Mouse (Mus musculus) gastrocnemius, postnatal 4 days (tissue): ENCODE measurements around the gene Coasy. TPM values are rescaled to one million over a fixed set of nuclear protein-coding genes. Genes with fewer than 3 reads are reported as not detected.
"Not testable (repeated sequence)": the region's sequence is repeated elsewhere in the genome, so short reads cannot be mapped to it uniquely, and the experiment has no call there.

Source experiments
- DNase-seq, 2 experiments: peaks; one replicate each; pipeline ENCODE4 v3.0.0; 2021 to 2022; ENCODE audit warnings: low spot score in 2 of 2, mixed read lengths in 2 of 2
- total RNA-seq, 2 experiments: library from RNA; stranded (reverse); gene quantifications; 2 replicates each; pipeline ENCODE4 v1.2.3; 2021

Gene Coasy
- total RNA-seq, 2 experiments from 2014 or later, result 15.1 to 17.8 TPM

- DNase-seq, result peak; percentile 79 to 93
Measured at GRCm38 (mm10) chr11:101086756-101087681, 4.7 kb downstream of the Coasy start, which contains the start of gene Mlx. Mlx (plus strand) TSS chr11:101087277.

DNA sequence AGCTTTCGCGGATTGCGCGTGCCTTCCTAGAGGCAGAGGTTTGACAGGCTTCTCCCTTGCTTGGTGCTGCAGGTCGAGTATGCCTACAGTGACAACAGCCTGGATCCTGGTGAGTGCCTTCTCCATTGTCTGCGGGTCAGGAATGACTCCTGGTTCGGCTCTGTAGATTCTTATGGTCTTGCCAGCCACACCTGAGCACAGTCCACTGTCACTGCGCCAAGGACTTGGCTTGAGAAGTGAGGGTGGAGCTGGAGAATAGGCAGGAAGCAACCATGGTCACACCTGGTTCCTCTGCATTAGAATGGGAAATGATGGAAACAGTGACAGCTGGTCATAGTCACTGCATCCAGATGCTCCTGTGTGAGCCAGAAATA lies 5.3 kb downstream of the Coasy start:
- DNase-seq, result no peak

DNA sequence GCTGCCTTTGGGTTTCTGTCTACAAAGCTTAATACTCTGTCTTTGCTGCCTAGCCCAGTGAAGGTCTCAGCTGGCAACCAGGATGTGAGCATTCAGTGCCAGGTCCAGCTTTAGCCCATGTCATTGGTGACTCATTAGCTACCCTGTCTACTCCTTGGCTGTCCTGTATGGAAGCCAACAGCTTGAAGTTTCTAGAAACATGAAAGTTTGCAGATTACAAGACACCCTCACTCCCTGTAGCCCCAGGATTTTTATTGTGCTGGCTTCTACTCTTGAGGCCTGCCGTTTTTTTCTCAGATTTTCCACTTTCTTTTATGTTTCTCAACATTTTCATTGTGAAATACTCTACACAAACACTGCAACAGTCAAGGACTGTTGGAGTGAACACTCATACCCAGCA lies 7.6 kb downstream of the Coasy start:
- DNase-seq, result no peak

DNA sequence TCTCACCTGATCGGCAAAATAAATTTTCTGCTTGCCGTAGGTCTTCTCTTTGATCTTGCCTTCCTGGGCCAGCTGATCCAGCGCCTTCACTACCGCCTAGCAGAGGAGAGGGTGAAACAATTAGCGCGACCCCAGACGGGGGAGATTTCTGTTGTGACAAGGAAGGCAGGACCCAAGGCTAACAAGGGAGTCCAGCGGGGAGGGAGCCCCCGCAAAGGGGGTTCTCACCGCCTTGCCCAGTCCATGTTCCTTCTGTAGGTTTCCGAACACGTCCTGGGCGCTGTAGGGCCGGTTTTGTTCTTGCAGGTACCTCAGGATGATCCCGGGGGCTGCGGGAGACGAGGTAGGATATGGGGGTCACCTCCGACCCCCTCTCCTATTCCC lies 12.6 kb downstream of the Coasy start:
- DNase-seq, result peak in 1 of 2 experiments; percentile 20

DNA sequence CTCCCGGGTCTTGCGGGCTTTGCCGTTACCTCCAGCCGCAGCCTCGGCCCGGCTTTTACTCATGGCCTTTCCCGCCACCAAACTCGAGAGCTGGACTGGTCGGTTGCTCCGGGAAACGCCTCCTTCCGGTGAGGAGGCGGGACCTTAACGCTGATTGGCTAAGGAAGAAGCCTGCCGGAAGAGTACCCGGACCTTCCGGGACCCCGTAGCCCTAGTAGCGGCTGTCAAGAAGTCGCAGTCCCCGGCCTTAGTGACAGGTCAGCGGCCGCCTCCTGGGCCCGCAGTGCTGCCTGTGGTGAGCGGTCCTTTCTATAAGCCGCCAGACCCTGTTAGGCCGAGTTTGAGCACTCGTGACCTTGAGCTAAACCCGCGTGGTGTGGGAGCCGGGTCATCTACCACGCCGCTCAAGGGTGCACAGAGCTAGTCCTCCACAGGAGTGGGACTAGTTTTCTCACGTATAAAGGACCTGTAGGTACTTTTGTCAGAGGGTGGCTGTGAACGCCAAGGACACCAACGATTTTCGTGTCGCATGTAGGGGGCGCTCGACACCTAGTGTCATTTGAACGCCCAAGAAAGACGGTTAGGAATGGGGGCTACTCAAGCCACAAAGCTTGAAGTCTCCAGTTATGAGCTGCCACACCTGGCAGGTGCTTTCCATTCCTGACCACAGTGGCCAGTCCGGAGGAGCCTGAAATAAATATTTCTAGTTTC lies 13.1 kb downstream of the Coasy start, which contains the start of gene Psmc3ip:
Gene Psmc3ip, minus strand, starts transcription at position 123 of the 711 bp plus-strand sequence.
- DNase-seq, result peak; percentile 80 to 92

GRCm38 (mm10) chr11:101098231-101098630 lies 15.9 kb downstream of the Coasy start:
- DNase-seq, result no peak

GRCm38 (mm10) chr11:101103011-101103410 lies 20.6 kb downstream of the Coasy start:
- no peak for DNase-seq

DNA sequence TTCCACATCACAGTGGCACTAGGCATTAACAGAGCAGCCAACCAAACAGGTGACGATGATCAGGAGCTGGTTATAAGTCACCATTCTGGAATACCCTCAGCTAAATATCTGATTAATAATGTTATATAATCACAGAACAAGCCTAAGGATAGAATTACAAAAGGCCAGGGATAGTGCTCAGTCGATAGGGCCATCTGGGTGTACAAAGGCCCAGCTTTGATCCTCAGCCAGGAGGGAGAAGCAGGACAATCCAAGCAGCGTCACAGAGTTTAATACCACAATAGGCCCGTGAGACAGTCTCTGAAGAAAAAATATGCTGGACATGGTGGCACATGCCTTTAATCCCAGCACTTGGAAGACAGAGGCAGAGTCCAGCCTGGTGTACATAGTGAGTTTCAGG lies 27.0 kb downstream of the Coasy start:
- DNase-seq, result no peak

- DNase-seq, result no peak
Measured at GRCm38 (mm10) chr11:101110708-101111107, 28.3 kb downstream of the Coasy start.

- no peak for DNase-seq
Measured at GRCm38 (mm10) chr11:101111178-101111577, 28.8 kb downstream of the Coasy start.

DNA sequence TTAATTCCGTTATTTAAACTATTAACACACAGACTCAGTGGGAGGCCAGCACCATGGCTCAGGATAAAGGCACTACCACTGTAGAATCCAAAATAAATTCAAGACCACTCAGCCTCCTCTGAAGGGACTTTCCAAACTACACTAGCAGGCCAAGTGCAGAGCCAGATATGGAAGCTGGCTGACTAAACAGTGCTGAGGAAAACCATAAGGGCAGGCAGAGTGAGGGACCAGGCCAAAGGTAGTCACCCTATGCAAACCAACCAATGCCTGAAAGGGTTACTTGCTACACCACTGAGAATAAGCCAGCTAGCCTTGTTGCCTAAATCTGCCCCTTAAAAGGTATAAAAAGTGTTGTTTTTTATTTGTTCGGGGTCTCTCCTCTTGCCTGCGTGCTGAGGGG lies 29.8 kb downstream of the Coasy start:
- no peak for DNase-seq

- no peak for DNase-seq
Measured at GRCm38 (mm10) chr11:101115564-101115963, 33.2 kb downstream of the Coasy start.

DNA sequence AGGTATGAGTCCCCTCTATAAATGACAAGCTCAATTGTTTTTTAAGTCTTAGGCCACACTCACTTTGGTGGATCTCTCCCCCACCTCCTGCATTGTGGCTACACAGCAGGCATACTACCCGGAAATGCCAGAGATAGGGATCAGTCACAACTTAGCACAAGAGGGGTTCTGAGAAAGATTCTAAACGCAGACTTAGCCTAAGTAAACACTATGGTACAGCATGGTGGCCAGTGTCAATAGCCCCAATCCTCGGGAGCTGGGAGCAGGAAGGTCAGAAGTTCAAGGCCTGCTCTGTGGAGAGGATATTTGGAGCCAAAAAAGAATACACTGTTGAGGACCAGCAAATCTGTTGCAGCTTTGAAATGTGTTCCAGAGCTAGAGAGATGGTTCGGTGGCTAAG lies 35.7 kb downstream of the Coasy start:
- no peak for DNase-seq

GRCm38 (mm10) chr11:101119131-101119760 lies 36.9 kb downstream of the Coasy start:
- DNase-seq, result peak in 1 of 2 experiments; percentile 30

DNA sequence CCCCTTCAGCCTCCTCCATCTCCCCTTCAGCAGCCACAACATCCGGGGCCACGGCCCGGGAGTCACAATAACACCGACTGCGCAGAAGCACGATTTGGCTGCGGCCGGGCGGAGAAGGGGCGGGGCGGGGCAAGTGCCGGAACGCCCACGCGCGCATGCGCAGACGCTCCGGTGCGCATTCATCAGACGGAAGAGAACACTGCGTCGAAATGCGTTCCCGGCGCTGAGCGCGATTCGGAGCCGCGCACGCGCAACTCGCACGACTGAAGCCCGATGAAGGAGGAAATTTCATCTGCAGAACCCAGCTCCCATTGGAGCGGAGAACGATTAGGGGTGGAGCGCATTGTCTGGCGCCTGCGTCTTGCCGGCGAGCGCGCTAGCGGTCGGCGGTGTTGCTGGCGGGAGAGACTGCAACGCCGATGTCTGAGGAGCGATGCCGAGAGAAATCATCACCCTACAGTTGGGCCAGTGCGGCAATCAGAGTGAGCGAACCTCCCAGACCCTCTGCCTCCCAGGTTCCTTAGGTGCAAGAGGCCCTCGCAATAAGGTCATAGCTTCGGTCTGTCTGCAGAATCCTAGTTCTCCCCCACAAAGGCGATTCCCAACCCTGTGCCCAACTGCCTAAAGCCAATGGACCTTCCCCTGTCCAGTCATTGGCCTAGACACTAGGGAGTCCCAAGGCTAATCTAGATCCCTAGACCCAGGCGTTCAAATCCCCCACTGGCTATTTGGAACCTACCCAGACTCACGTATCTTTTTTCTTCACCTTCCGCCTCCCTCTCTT lies 37.6 kb downstream of the Coasy start, which contains the start of the genes Retreg3 and Tubg1:
Gene Retreg3, minus strand, starts transcription at position 133 of the 784 bp plus-strand sequence.
Gene Tubg1, plus strand, starts transcription at position 178 of the 784 bp plus-strand sequence.
- DNase-seq, result peak; percentile 99

DNA sequence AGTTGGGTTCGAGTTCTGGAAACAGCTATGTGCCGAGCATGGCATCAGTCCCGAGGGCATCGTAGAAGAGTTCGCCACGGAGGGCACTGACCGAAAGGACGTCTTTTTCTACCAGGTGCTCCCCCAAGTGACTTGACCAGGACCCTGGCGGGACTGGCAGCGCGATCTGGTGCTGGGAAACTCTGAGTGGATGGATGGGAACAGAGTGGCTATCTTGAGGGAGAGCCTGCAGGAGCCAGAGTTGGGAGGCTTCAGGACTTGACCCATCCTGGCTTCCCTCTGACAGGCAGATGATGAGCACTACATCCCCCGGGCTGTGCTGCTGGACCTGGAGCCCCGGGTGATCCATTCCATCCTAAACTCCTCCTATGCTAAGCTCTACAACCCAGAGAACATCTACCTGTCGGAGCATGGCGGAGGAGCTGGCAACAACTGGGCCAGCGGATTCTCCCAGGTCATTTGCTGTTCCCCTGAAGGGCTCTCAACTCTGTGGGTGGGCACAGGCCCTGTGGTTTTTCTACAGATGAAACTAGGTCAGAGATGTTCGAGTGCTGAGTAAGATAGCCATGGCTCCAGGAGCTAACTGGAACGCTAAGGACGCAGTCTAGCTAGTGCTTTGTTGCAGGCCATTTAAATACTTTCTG lies 38.3 kb downstream of the Coasy start:
- no peak for DNase-seq

DNA sequence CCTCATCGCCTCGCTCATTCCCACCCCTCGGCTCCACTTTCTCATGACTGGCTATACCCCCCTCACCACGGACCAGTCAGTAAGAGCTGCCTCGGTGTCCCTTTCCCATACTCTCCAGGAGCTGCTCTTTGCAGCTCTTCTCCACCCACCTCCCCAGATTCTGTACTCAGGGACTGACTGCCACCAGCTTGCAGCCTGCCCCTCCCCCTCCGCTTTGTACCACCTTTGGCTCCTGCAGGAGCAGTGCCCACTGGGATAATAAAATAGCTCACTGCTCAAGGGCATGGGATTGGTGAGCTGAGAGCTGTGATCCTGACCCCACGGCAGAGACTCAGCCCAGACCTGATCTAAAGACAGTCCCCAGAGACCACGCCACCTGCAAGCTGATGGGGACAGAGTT lies 42.1 kb downstream of the Coasy start:
- not testable (repeated sequence) for DNase-seq

DNA sequence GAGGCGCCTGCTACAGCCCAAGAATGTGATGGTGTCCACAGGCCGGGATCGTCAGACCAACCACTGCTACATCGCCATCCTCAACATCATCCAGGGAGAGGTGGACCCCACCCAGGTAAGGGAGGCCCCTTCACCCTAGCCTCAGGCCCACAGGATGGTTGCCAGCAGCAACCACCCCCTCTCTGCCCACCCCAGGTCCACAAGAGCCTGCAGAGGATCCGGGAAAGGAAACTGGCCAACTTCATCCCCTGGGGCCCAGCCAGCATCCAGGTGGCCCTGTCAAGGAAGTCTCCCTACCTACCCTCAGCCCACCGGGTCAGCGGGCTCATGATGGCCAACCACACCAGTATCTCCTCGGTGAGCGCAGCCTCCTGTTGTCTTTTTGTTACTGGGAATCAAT lies 42.6 kb downstream of the Coasy start:
- not testable (repeated sequence) for DNase-seq

- DNase-seq, result no peak
Measured at GRCm38 (mm10) chr11:101127075-101127474, 44.7 kb downstream of the Coasy start.

DNA sequence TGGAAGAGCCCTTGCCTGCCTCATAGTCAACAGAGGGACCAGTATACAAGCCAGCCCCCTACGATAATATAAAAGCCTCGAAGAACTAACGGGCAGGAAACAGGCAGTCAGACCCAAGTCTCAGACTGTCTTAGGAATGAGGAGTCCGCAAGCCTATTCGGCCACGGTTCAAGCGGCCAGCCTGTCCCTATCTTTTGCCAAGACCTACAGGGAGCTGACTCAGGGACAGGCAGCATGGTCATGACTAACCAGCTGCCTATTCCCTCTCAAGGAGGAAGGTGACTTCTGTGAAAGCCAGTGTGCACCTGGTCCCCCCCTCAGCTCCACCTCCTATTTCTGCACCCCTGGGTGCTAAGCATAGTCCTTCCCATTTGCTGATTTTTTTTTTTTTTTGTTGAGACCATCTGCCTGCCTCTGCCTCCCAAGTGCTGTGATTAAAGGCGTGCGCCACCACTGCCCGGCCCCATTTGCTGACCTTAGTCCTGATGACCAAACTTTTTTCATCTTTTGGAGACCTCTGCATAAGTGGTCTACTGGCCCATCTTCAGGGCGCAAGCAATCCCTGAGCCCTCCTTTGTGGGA lies 46.7 kb downstream of the Coasy start:
- no peak for DNase-seq
